Mouse (Mus musculus) T-helper 17 cell (primary cell): ENCODE measurements around the gene Saal1.
"Not testable (repeated sequence)": the region's sequence is repeated elsewhere in the genome, so short reads cannot be mapped to it uniquely, and the experiment has no call there.

Experiments used
- in situ Hi-C, 2 experiments: fragments of 300-600 bp; cut with MboI, MseI; formaldehyde crosslinking; loops; 1 replicate in 1 of 2; 2 replicates in 1 of 2; pipeline ENCODE4 v1.15.1; 2025; ENCODE audit warnings: high pct_unique_total_duplicates in 2 of 2

Gene Saal1

DNA sequence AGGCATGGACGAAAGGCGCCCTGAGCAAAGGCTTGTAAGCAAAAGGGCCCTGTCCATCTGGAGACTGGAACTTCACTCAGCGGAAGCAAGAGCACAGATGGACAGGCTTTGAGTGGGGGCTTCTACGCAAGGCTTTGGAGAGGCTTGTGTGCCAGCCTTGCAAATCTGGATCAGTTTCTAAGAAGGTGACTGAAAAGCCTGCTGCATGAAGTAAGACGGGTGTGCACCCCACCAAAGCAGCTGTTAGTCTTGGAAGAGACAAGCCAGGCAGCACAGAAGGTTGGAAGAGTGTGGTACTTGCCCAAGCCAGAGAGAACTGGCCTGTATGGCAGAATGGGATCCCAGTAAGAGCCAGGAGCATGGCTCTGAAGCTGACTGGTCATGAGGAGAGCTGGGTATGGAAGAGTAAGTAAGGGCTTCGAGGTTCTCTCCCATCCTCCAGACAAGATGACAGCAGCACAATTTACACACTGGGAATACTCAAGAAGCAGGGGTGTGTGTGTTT lies 9.9 kb downstream of the Saal1 start:
- in situ Hi-C loops: no loop called here

DNA sequence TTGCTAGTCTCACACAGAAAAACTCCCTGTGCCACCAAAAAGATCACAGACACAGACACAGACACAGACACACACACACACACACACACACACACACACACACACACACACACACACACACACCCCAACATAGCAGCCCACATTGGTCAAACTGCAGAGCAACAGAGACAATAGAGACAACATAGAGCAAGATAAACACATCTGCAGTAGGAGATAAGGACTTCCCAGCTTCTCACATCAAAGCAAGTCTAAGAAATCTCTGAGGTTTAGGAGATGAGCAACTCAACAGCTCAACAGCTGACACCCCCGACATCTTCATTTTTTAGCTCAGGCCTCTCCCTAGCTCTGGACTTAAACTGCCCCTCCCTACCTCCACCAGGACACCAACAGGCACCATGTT lies 13.7 kb downstream of the Saal1 start:
- in situ Hi-C loops: no loop called here

DNA sequence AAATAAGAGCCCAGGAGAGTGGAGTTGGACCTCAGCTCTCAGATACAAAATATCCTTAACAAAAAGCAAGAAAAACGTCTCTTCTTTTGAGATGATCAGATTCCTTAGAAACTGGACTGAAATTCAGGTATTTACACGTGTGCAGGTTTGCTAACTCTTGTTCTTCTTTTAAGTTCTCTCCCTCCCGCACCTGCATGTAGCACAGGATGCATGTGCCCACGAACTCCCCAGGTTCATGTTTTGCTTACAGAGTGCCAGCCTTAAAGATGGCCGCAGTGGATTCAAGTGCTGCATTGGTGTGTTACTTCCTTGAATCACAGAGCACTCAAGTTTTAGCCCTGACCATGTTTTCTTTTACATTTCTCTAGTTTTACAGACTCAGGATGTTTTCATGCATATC lies 23.7 kb downstream of the Saal1 start:
- in situ Hi-C loops: no loop called here

DNA sequence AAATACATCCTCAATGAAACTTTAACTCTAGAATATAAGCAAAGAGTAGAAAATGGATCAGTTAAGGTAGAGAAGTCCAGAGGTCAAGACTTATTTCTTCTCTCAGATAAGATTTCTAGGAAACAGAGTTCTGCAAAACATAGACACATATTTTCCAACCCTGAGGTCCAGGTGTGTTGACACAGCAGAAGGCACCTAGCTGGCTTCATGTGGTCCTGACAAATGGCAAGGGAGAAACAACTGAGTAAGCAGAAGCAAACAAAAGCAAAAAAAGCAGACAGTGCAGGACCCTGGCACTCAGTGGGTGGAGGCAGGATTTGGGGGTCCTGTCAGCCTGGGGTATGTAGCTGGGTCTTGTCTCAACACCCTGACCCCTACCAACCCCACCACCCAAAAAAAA lies 29.7 kb downstream of the Saal1 start:
- in situ Hi-C loops: no loop called here

DNA sequence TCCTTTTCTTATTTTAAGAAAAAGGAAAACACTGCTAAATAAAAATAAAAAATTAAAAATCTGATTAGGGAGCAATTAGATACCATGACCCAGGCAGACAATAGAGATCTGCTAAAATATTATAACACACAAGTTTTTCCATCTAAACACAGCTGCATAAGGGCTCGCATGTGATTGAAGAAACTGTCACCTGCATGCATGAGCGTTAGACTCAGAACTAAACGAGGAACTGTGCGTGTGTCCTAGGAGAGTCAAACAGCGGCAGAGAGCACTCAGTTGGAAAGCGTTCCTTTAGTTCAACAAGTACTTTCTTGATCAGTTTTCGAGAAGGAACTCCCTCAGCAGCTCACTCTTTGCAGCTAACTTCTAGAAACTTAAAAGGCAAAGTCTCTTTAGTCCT lies 31.4 kb downstream of the Saal1 start:
- in situ Hi-C loops: not testable (repeated sequence)

DNA sequence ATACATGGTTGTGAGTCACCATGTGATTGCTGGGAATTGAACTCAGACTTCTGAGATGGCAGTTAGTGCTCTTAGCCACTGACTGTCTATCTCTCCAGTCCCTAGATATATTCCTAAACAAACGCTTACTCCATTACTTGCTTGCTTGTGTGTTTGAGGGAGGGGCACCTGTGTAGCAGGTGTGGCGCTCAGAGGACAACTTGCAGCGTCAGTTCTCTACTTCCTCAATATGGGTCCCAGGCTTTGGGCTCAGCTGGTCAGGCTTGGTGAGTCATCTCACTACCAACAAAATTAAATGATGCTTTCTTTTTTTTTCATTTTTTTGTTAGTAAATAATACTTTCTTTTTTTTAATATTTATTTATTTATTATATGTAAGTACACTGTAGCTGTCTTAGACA lies 32.1 kb downstream of the Saal1 start:
- in situ Hi-C loops: no loop called here

DNA sequence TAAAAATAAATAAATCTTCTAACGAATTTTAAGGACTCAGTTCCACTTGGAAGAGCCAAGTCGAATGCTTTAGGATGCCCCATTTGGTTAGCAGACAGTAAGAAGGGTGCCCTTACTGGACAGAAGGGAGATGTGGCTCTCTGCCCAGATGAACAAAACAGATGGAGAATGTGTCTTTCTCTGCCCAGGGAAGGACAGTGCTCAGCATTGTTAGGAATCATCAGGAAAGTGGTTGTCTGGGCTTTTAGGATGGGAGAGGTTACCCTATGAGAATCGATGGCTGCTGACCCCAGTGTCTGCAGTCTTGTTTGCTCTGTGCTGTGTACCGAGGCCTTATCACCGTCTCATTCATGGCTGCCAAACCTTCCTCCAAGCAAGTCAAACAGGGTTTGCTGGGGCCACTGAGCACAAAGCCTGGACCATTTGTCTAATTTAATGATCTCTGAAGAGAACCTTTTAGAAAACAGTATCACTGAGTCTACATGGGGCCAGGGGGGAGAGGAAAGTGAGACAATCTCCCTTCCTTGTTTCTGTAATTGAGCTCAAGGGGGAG lies 33.6 kb downstream of the Saal1 start:
- in situ Hi-C loops: no loop called here

DNA sequence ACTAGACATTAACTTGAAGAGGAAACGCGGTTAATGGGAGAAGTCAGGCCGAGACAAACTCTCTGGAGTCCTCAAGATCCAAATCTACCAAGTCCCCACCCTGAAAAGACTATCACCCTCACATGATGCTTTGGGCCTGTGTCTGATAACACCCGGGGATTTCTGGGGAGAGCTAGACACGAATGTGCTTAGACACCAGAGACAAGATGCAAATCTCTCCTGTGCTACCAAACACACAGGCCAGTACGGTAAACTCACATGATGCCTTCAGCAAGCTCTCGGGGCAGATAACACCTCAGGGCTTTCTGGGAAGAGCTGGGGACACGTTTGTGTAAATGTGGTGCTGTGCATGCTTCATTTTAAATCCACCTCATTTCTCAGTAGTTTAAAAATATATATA lies 34.6 kb downstream of the Saal1 start:
- in situ Hi-C loops: no loop called here

DNA sequence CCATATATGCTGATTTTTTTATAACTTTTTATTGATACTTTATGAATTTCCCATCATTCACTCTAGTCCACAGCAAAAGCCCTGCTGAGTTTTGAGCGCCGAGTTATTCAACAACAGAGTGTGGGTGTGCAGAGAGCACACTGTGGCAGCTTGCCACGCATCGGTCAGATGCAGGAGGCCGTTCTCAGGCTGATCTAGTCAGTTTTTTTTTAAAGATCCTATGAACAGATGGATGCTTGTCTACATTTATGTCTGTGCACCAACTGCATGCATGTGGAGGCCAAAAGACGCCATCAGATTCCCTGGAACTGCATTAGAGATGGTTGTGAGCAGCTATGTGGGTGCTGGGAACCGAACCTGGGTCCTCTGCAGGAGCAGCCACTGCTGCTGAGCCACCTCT lies 35.4 kb downstream of the Saal1 start:
- in situ Hi-C loops: no loop called here

DNA sequence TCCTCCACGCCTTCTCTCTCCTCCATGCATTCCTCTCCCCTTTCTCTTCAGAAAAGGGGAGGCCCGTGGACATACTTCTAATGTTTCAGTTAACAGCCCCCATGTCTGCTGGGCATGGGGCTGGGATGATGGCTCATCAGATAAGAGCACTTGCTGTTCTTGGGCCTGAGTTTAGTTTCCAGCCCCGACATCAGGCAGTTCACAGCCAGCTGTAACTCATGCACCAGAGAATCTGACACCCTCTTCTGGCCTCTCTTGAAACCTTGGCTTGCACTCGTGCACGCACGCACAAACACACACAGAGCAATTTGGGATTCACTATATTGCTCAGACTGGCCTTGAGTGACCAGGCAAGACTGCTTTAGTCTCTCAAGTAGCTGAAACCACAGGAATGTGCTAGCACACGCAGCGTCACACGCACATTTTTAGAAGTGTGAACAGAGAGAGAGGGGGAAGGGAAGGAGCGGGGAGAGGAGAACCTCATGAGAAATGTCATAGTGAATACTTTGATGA lies 38.3 kb downstream of the Saal1 start, which contains the start of gene Tph1:
Tph1 (minus strand) TSS at position 378 of the 513 bp plus-strand sequence.
- in situ Hi-C loops: no loop called here

DNA sequence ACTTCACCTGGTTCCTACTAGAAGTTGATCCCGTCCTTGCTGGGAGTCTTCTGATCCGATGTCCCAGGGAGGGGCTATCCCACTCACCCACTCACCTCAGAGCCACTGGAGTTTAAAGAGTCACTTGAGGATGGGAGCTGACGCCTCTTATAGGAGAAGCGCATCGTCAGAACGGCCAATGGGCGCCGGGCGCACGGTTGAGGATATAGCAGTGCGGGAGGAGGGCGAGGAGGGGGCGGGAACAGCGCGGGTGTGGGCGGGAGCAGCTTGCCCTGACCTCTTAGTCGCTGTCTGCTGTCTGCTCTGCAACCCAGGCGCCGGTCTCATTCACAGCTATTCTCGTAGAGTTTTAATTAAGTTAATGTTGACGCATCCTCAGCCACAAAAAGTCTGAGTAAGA lies 43.2 kb downstream of the Saal1 start:
- in situ Hi-C loops: no loop called here

DNA sequence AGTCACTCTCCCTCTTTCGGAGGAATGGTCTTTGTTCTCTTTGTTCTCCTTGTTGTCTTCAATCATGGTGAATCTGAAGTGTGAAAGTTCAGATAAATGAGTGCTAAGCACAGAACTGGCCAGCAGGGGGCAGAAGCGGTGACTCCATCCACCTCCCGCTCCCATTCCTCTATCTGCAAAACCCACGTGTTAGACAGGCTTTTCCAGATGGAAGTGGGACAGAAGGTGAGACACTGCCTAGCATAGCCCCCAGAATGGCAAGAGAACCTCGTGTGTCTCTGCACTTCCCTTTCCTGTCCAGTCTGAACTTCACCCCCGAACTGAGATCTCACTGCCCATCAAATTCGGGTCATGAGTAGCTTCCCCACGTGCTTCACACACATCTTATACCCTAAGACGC lies 45.2 kb downstream of the Saal1 start:
- in situ Hi-C loops: no loop called here

DNA sequence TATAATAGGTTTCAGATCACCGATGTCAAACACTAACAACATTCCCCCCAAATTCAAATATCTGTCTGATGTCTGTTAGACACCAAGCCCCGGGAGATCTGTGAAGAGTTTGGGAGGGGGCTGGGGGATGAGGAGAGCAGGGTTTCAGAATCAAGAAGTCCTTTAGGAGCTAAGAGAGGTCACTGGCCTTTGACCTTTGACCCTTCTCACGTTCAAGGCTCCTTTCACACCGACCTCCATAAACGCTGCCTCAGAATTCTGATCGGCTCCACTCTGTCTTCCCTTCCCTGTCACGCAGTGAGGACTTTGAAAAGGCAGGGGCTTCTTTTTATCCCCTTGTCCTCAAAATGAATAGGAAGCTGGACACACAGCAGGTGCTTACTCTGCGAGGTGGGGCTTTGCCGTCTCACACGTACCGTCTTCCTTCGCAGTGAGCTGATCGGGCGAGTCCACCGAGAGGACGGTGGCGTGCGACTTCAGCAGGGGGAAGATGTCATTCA lies 48.8 kb downstream of the Saal1 start:
- in situ Hi-C loops: no loop called here

DNA sequence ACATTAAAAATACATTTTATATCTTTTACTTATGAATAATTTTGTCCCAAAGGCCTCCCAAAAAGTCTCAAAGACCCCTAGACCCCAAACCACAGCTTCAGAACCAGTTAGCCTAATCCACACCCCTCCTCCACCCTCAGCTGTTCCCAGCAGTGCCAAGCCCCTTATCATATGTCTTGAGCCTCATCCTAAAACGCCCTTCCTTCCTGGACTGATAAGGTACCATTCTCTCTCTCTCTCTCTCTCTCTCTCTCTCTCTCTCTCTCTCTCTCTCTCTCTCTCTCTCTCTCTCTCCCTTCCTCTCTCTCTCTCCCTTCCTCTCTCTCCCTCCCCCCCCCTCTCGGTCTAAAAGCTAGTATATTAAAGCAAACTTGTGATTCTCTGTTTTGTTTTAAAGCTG lies 58.2 kb downstream of the Saal1 start:
- in situ Hi-C loops: no loop called here

DNA sequence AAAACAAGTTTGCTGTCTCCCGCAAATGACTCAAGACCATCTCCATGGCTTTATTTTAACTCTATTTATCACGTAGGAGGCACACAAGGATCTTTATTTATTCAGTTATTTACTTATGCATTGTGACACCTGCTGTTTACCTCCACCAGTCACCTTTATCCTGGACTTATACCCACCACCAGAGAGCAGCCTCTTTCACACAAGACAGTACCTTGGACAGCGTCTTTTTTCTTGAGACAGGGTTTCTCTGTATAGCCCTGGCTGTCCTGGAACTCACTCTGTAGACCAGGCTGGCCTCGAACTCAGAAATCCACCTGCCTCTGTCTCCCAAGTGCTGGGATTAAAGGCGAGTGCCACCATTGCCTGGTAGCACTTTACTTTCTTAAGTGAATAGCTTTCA lies 60.2 kb downstream of the Saal1 start:
- in situ Hi-C loops: not testable (repeated sequence)

DNA sequence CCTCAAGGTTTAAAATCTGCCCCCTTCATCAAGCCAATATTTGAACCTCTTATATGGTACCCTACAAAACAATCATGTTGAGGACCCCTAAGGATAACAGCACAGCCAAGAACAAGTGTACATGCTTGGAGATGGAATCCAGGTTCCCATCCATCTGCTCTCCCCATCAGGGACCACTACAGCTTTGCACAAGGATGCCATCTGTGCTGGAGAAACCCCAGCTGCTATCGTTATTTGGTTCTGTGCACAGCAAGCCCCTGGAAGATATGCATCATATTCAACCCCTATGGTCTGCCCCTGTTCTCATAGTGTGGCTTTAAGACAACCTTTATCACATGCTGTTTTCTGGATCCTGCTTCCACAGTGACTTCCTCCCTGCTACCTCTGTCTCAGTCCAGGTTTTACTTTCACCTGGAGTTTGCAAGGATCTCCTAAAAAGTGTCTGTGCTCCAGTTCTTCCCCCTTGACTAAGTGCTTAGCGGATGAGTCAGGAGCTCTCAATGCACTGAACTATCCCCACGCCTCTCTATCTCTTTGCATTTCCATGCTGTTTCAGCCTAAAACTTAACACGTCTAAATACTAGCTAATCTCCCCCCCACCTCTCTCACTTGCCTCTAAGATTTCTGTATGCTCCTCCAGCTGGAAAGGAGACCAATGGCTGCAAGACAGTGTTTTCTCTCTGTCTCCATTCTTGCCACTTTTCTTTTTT lies 61.9 kb downstream of the Saal1 start:
- in situ Hi-C loops: loop anchor here in 1 of 2 experiments (25.0 kb wide), 1 partner anchor 1011 kb away; the partner anchor contains the start of genes Mamstr and Rasip1

DNA sequence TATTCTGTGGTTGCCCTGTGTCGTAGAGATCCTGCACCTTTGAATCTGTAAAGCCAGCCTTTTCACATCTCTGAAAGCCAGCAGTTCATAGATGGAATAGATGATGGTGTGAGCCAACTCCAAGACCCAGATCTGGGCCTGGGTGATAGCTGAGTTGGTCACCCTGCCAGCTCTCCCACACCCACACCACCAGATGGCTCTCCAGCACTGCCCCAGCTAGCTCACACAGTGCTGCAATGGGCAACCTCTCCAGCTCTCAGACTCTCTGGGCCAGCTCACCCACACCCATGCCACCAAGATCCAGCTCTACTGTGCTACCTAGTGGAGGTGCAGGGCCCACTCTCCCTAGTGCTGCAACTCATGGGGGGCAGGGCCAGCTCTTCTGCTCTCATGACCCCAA lies 67.3 kb downstream of the Saal1 start:
- in situ Hi-C loops: loop anchor here in 1 of 2 experiments (25.0 kb wide), 1 partner anchor 1006 kb away; the partner anchor contains the start of genes Mamstr and Rasip1

DNA sequence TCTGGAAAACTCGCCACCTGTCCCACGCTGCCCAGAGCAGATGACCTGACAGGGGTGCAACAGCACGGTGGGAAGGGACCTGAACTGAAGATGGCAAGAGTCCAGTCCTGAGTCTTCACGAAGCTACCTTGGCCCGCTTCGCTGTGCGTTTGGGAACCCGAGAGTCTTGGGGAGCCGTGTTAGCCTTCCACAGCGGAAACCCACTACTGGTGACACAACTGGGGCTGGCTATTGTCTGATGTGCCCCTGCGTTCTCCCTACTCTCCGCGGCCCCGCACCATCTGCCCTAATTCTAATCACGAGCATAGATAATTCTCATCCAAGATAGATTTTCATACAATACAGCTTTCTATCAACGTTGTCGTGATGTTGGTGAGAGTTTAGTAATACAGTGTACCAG lies 70.4 kb downstream of the Saal1 start:
- in situ Hi-C loops: loop anchor here in 1 of 2 experiments (25.0 kb wide), 1 partner anchor 1003 kb away; the partner anchor contains the start of genes Mamstr and Rasip1

DNA sequence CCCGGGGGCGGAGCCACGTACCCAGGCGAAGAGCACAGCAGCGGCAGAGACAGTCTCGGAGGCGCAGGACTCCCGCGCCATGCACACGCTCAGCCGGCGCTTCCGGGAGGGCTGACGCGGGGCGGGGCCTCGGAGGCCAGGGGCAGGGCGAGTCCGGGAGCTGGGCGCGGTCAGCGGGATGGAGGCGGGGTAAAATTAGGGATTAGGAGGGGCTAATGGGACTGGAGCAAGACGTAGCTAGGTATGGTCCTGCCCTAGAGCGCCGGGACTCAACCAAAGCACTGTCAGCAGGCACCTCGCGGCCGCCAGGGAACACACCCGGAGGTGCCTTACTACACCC lies 70.8 kb downstream of the Saal1 start, which contains the start of gene Sergef:
Sergef (minus strand) TSS at position 116 of the 340 bp plus-strand sequence.
- in situ Hi-C loops: loop anchor here in 1 of 2 experiments (25.0 kb wide), 1 partner anchor 1002 kb away; the partner anchor contains the start of genes Mamstr and Rasip1

DNA sequence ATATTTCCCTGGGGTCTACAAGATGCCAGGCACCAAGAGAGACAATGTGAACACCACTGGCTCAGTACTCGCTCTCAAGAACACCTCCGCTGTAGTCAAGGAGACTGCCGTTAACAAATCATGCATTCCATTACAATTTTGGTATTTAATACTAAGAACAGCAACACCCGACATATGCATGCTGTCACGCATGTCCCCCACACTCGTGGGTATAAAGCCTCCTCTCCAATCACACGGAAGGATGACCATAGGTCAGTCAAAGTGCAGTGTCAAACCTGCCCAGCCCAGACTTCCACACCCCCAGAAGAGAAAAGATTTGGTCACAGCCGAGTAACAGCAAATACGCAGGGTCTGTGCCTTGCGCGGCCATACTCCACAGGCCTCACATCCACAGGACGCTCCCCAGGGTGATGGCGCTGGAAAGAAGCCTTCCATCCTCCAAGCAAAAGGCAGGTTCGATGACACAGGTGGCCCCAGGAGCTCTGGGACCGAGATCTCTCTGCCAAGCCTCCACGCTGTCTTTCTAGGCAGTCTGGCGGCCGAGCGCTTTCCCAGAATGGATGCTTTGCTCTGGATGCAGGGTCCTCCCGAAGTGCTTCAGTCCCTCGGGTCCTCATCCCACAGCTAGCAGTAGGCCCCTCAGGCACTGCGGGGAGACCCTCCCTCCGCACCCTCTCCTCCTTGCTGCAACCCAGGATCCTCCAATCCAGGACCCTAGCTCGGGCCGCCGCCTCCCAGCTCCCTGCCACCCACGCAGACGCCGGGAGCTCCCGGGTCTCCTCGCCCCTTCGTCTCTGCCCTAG lies 71.4 kb downstream of the Saal1 start:
- in situ Hi-C loops: loop anchor here in 1 of 2 experiments (25.0 kb wide), 1 partner anchor 1002 kb away; the partner anchor contains the start of genes Mamstr and Rasip1
